Mouse (Mus musculus): Measurements from ENCODE around the gene Myom1.

GRCm38 (mm10) chr17:71143155-71143554 is 140.7 kb downstream of the Myom1 start:
- TF ChIP-seq CTCF (IDR thresholded peaks at IDR 0.05; ENCODE audit: control insufficient read depth, insufficient read depth, insufficient replicate concordance, low read depth, low read length) = no peak
- TF ChIP-seq POLR2A (IDR thresholded peaks at IDR 0.05; ENCODE audit: control insufficient read depth, low read depth, low read length) = no peak
